Mouse (Mus musculus): Measurements from ENCODE around the gene Slc9a7. TPM values are rescaled to one million over a fixed set of nuclear protein-coding genes. Genes with fewer than 3 reads are reported as not detected.

Slc9a7 gene
- total and polyA plus RNA-seq, 2 experiments from 2014 or later = 13.7 to 76.8 TPM

GRCm38 (mm10) chrX:20059381-20059971, 232.1 kb downstream of the Slc9a7 start, which contains the start of gene Chst7:
Chst7 (plus strand) TSS chrX:20059560.
- Histone ChIP-seq H3K9ac (replicated peaks; ENCODE audit: low read length) (no peak within 1 kb of the TSS; the same call in 1 of the 2 replicates), H3K36me3 (ENCODE audit: insufficient read depth, low read length) (no peaks in the 10 kb centered on the region), H3K4me1 (ENCODE audit: insufficient read depth, low read length) (no peaks in the 10 kb centered on the region), H3K4me2 (ENCODE audit: low read depth, low read length) (peak within 1 kb of the TSS; percentile 60), H3K9me3 (ENCODE audit: low read length) (no peaks in the 10 kb centered on the region; the same call in 1 of the 2 replicates), H3K4me3 (ENCODE audit: low read length) (peak within 1 kb of the TSS; percentile 43), H3K27me3 (ENCODE audit: insufficient read depth, low read length) (no peaks in the 10 kb centered on the region), H3K27ac (no peak within 1 kb of the TSS)
- ATAC-seq = peak; percentile 89
- no peak for TF ChIP-seq CTCF (IDR thresholded peaks at IDR 0.05; ENCODE audit: low read depth)
- DNase-seq (ENCODE audit: low spot score) = peak; percentile 62
- WGBS = 28% methylated on average over 40 of the region's 40 CpGs

Other genes starting within 250 kb of the Slc9a7 start
- 15.0 and 19.9 TPM in 2 replicates for gene Chst7, start 232.2 kb downstream of the Slc9a7 start, total RNA-seq (2014; rRNA removed)
- 7.1 and 7.7 TPM in 2 replicates for gene Chst7, start 232.2 kb downstream of the Slc9a7 start, polyA plus RNA-seq (2015; fragmentation: Nextera tagmentation; extraction: Ambion mirVana)
- 12.5 and 12.8 TPM in 2 replicates for gene Rp2, start 72.7 kb upstream of the Slc9a7 start, total RNA-seq (2014; rRNA removed)
- gene Rp2, start 72.7 kb upstream of the Slc9a7 start, polyA plus RNA-seq (2015; fragmentation: Nextera tagmentation; extraction: Ambion mirVana) = 11.2 and 11.3 TPM in 2 replicates
- gene Jade3, start 133.9 kb upstream of the Slc9a7 start, total RNA-seq (2014; rRNA removed) = 4.9 and 5.9 TPM in 2 replicates
- 2.3 and 2.6 TPM in 2 replicates for gene Jade3, start 133.9 kb upstream of the Slc9a7 start, polyA plus RNA-seq (2015; fragmentation: Nextera tagmentation; extraction: Ambion mirVana)

Measured in hindbrain, postnatal 0 days (tissue).